Mouse (Mus musculus) lung, embryonic 15.5 days (tissue): ENCODE results near the gene Pde8a. TPM values are rescaled to one million over a fixed set of nuclear protein-coding genes. Genes with fewer than 3 reads are reported as not detected.

ENCODE experiments used
- ATAC-seq: fragments of 200-750 bp; cut with Nextera tagmentation; 2 replicates; pipeline ENCODE4 v1.8.0; 2017; ENCODE audit warnings: moderate number of reproducible peaks, borderline replicate concordance; ENCODE audit not compliant: low FRiP score, low TSS enrichment; ENCODE audit errors: extremely low read depth
- H3K27ac ChIP-seq: fragments of 300-500 bp; sonication (generic); 2 replicates; pipeline ENCODE4 v1.5.1; 2015; ENCODE audit warnings: moderate library complexity, mild to moderate bottlenecking, inconsistent platforms
- H3K27me3 ChIP-seq: fragments of 300-500 bp; sonication (generic); 2 replicates; pipeline ENCODE4 v1.6.1; 2015; ENCODE audit warnings: inconsistent platforms
- H3K36me3 ChIP-seq: fragments of 300-500 bp; sonication (generic); 2 replicates; pipeline ENCODE4 v1.6.1; 2015; ENCODE audit warnings: inconsistent platforms
- H3K4me1 ChIP-seq: fragments of 300-500 bp; sonication (generic); 2 replicates; pipeline ENCODE4 v1.6.1; 2015; ENCODE audit warnings: inconsistent platforms
- H3K4me2 ChIP-seq: fragments of 300-500 bp; sonication (generic); 2 replicates; pipeline ENCODE4 v1.6.1; 2015; ENCODE audit warnings: inconsistent platforms, mild to moderate bottlenecking, moderate library complexity
- H3K4me3 ChIP-seq: fragments of 300-500 bp; sonication (generic); 2 replicates; pipeline ENCODE4 v1.5.1; 2015; ENCODE audit warnings: mild to moderate bottlenecking, inconsistent platforms
- H3K9ac ChIP-seq: fragments of 300-500 bp; sonication (generic); 2 replicates; pipeline ENCODE4 v1.6.1; 2015; ENCODE audit warnings: inconsistent platforms
- H3K9me3 ChIP-seq: fragments of 300-500 bp; sonication (generic); 2 replicates; pipeline ENCODE4 v1.6.1; 2016; ENCODE audit warnings: inconsistent platforms
- WGBS: fragments of 180-500 bp; shearing (Covaris S2); methylation state at CpG from one replicate; pipeline ENCODE4 v1.1.7; 2015; 5-methylcytosine and 5-hydroxymethylcytosine counted together
- polyA plus RNA-seq: library from polyadenylated mRNA; unstranded; fragments of >200 nt; fragmentation: Nextera tagmentation; extraction: Ambion mirVana; gene quantifications from 2 replicates; pipeline ENCODE4 v1.2.1, GENCODE M21; 2015

Gene Pde8a
- polyA plus RNA-seq, 1 experiment from 2014 or later: 5.1 TPM

- WGBS: 44% methylated on average over 8 of the region's 8 CpGs
- no peak overlapping the region for H3K4me2 ChIP-seq
- no peak for ATAC-seq
- no peaks in the 10 kb centered on the region for H3K4me1 ChIP-seq
- H3K27ac ChIP-seq: no peak overlapping the region
- H3K4me3 ChIP-seq: no peak overlapping the region
- no peaks in the 10 kb centered on the region for H3K36me3 ChIP-seq
- H3K9me3 ChIP-seq: no peaks in the 10 kb centered on the region
- H3K9ac ChIP-seq: no peak overlapping the region
- H3K27me3 ChIP-seq: no peaks in the 10 kb centered on the region
Observed at GRCm38 (mm10) chr7:81286946-81287345, 73.5 kb downstream of the Pde8a start.

- no peaks in the 10 kb centered on the region; the same call in 1 of the 2 replicates for H3K4me1 ChIP-seq
- H3K4me2 ChIP-seq: no peak overlapping the region
- no peak overlapping the region for H3K4me3 ChIP-seq
- H3K9ac ChIP-seq: no peak overlapping the region
- no peak overlapping the region for H3K27ac ChIP-seq
- no peaks in the 10 kb centered on the region for H3K36me3 ChIP-seq
- no peaks in the 10 kb centered on the region for H3K9me3 ChIP-seq
- WGBS: 86% methylated on average over 2 of the region's 2 CpGs
- no peak for ATAC-seq
- H3K27me3 ChIP-seq: no peaks in the 10 kb centered on the region
Observed at GRCm38 (mm10) chr7:81295169-81295568, 81.8 kb downstream of the Pde8a start.

GRCm38 (mm10) chr7:81298206-81298605 is 84.8 kb downstream of the Pde8a start:
- no peak overlapping the region for H3K9ac ChIP-seq
- no peaks in the 10 kb centered on the region; the same call in 1 of the 2 replicates for H3K4me1 ChIP-seq
- no peaks in the 10 kb centered on the region for H3K36me3 ChIP-seq
- no peak overlapping the region for H3K4me2 ChIP-seq
- ATAC-seq: no peak
- 26% methylated on average over 6 of the region's 6 CpGs for WGBS
- no peak overlapping the region for H3K4me3 ChIP-seq
- no peak overlapping the region for H3K27ac ChIP-seq
- H3K27me3 ChIP-seq: no peaks in the 10 kb centered on the region
- no peaks in the 10 kb centered on the region for H3K9me3 ChIP-seq

GRCm38 (mm10) chr7:81301323-81301722 is 87.9 kb downstream of the Pde8a start:
- no peak overlapping the region for H3K4me3 ChIP-seq
- 83% methylated on average over 7 of the region's 7 CpGs for WGBS
- H3K9me3 ChIP-seq: no peaks in the 10 kb centered on the region
- no peaks in the 10 kb centered on the region for H3K36me3 ChIP-seq
- no peak overlapping the region for H3K9ac ChIP-seq
- no peaks in the 10 kb centered on the region; the same call in 1 of the 2 replicates for H3K4me1 ChIP-seq
- H3K27me3 ChIP-seq: no peaks in the 10 kb centered on the region
- H3K4me2 ChIP-seq: no peak overlapping the region
- no peak for ATAC-seq
- H3K27ac ChIP-seq: no peak overlapping the region

- Histone ChIP-seq H3K9me3 (no peaks in the 10 kb centered on the region), H3K9ac (no peak overlapping the region), H3K4me3 (no peak overlapping the region), H3K4me2 (no peak overlapping the region), H3K27ac (no peak overlapping the region), H3K36me3 (no peaks in the 10 kb centered on the region), H3K27me3 (no peaks in the 10 kb centered on the region), H3K4me1 (no peaks in the 10 kb centered on the region)
- WGBS: 92% methylated on average over 2 of the region's 2 CpGs
- no peak for ATAC-seq
Observed at GRCm38 (mm10) chr7:81303682-81304081, 90.3 kb downstream of the Pde8a start.

- no peak overlapping the region for H3K4me3 ChIP-seq
- no peaks in the 10 kb centered on the region for H3K27me3 ChIP-seq
- no peak overlapping the region for H3K4me2 ChIP-seq
- H3K9me3 ChIP-seq: no peaks in the 10 kb centered on the region
- H3K4me1 ChIP-seq: no peaks in the 10 kb centered on the region
- WGBS: 56% methylated on average over 5 of the region's 5 CpGs
- H3K27ac ChIP-seq: no peak overlapping the region
- no peaks in the 10 kb centered on the region for H3K36me3 ChIP-seq
- H3K9ac ChIP-seq: no peak overlapping the region
- ATAC-seq: no peak
Observed at GRCm38 (mm10) chr7:81304100-81304499, 90.7 kb downstream of the Pde8a start.

GRCm38 (mm10) chr7:81304675-81305074 is 91.3 kb downstream of the Pde8a start:
- Histone ChIP-seq H3K9me3 (no peaks in the 10 kb centered on the region), H3K36me3 (no peaks in the 10 kb centered on the region), H3K4me3 (no peak overlapping the region), H3K4me2 (no peak overlapping the region), H3K9ac (no peak overlapping the region), H3K27ac (no peak overlapping the region), H3K27me3 (no peaks in the 10 kb centered on the region), H3K4me1 (no peaks in the 10 kb centered on the region)
- no peak for ATAC-seq
- 85% methylated on average over 5 of the region's 5 CpGs for WGBS

- H3K36me3 ChIP-seq: no peaks in the 10 kb centered on the region
- no peak overlapping the region for H3K9ac ChIP-seq
- H3K4me3 ChIP-seq: no peak overlapping the region
- H3K27me3 ChIP-seq: no peaks in the 10 kb centered on the region
- H3K27ac ChIP-seq: no peak overlapping the region
- 83% methylated on average over 8 of the region's 8 CpGs for WGBS
- ATAC-seq: no peak
- H3K9me3 ChIP-seq: no peaks in the 10 kb centered on the region
- H3K4me2 ChIP-seq: no peak overlapping the region
- no peaks in the 10 kb centered on the region for H3K4me1 ChIP-seq
Observed at GRCm38 (mm10) chr7:81307735-81308134, 94.3 kb downstream of the Pde8a start.

GRCm38 (mm10) chr7:81309247-81309646 is 95.9 kb downstream of the Pde8a start:
- no peaks in the 10 kb centered on the region for H3K4me1 ChIP-seq
- no peaks in the 10 kb centered on the region for H3K27me3 ChIP-seq
- no peak overlapping the region for H3K27ac ChIP-seq
- 78% methylated on average over 6 of the region's 6 CpGs for WGBS
- no peak overlapping the region for H3K4me3 ChIP-seq
- no peak for ATAC-seq
- no peaks in the 10 kb centered on the region for H3K36me3 ChIP-seq
- no peak overlapping the region for H3K9ac ChIP-seq
- H3K9me3 ChIP-seq: no peaks in the 10 kb centered on the region
- H3K4me2 ChIP-seq: no peak overlapping the region

- no peaks in the 10 kb centered on the region for H3K4me1 ChIP-seq
- H3K4me2 ChIP-seq: no peak overlapping the region
- H3K9ac ChIP-seq: no peak overlapping the region
- no peak for ATAC-seq
- H3K27me3 ChIP-seq: no peaks in the 10 kb centered on the region
- no peaks in the 10 kb centered on the region for H3K9me3 ChIP-seq
- no peak overlapping the region for H3K27ac ChIP-seq
- WGBS: 84% methylated on average over 1 of the region's 1 CpGs
- H3K36me3 ChIP-seq: no peaks in the 10 kb centered on the region
- H3K4me3 ChIP-seq: no peak overlapping the region
Observed at GRCm38 (mm10) chr7:81311130-81311529, 97.7 kb downstream of the Pde8a start.

- H3K9ac ChIP-seq: no peak overlapping the region
- no peaks in the 10 kb centered on the region for H3K9me3 ChIP-seq
- no peak for ATAC-seq
- no peak overlapping the region for H3K4me2 ChIP-seq
- H3K36me3 ChIP-seq: no peaks in the 10 kb centered on the region
- no peak overlapping the region for H3K4me3 ChIP-seq
- no peaks in the 10 kb centered on the region for H3K4me1 ChIP-seq
- H3K27me3 ChIP-seq: no peaks in the 10 kb centered on the region
- no peak overlapping the region for H3K27ac ChIP-seq
Observed at GRCm38 (mm10) chr7:81311581-81311980, 98.2 kb downstream of the Pde8a start.

- no peak overlapping the region for H3K4me2 ChIP-seq
- no peak overlapping the region for H3K9ac ChIP-seq
- H3K27ac ChIP-seq: no peak overlapping the region
- H3K4me1 ChIP-seq: no peaks in the 10 kb centered on the region
- no peak for ATAC-seq
- H3K27me3 ChIP-seq: no peaks in the 10 kb centered on the region
- H3K9me3 ChIP-seq: no peaks in the 10 kb centered on the region
- 49% methylated on average over 8 of the region's 8 CpGs for WGBS
- H3K4me3 ChIP-seq: no peak overlapping the region
- no peaks in the 10 kb centered on the region for H3K36me3 ChIP-seq
Observed at GRCm38 (mm10) chr7:81315583-81315982, 102.2 kb downstream of the Pde8a start.

- Histone ChIP-seq H3K36me3 (no peaks in the 10 kb centered on the region), H3K9ac (no peak overlapping the region), H3K27me3 (no peaks in the 10 kb centered on the region), H3K27ac (no peak overlapping the region), H3K9me3 (no peaks in the 10 kb centered on the region), H3K4me3 (no peak overlapping the region), H3K4me2 (no peak overlapping the region), H3K4me1 (no peaks in the 10 kb centered on the region)
- ATAC-seq: no peak
- WGBS: 79% methylated on average over 6 of the region's 6 CpGs
Observed at GRCm38 (mm10) chr7:81319749-81320148, 106.4 kb downstream of the Pde8a start.
